Mouse (Mus musculus) cerebellum, adult 9-10 months (tissue): Measurements from ENCODE around the gene Olfr849.

Experiments used
- DNase-seq: peaks from one replicate; pipeline ENCODE4 v3.0.0; 2022

Olfr849 gene

GRCm38 (mm10) chr9:19439966-19440365, at the start of gene Olfr849:
TSS of gene Olfr849 (plus strand) at chr9:19440266.
- no peak for DNase-seq

- no peak for DNase-seq
These were observed 38.1 kb downstream of the Olfr849 start, which contains the start of gene Olfr850 for GRCm38 (mm10) chr9:19478148-19478547. TSS of gene Olfr850 (minus strand) at chr9:19478248.

DNA sequence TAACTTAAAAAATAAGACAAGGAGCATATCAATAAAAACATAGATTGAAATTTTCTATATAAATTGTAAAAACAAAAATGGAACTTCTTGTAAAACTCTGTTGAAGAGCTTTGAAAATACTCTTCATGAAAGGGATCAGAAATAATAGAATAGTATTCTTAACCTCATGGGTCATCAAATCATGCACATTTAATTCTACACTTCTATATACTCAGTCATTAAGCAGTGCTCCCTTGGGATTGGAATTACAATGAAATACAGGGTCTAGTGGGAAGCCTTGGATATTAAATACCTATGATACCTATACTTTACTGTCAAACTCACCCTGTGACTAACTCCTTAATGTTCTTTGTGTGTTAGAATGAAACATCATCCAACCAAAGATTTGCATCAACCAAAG, 52.9 kb downstream of the Olfr849 start, which contains the start of gene Olfr851:
TSS of gene Olfr851 (plus strand) at position 301 of the 400 bp plus-strand sequence.
- DNase-seq, result no peak
